Mouse (Mus musculus): ENCODE measurements at regions not wholly inside any gene's neighbourhood (a gene's known extent, or its start where the extent isn't known, plus 50 kb on each side); places are given as distances from the start of the nearest gene placed in this dataset.

GRCm38 (mm10) chr9:4234796-4235195 lies 74.5 kb downstream of the Aasdhppt start:
- TF ChIP-seq POLR2A (IDR thresholded peaks at IDR 0.05; ENCODE audit: insufficient read depth, low read length), result no peak
- TF ChIP-seq EP300 (IDR thresholded peaks at IDR 0.05; ENCODE audit: insufficient read depth, low read depth, low read length), result no peak
- no peak for TF ChIP-seq CTCF (IDR thresholded peaks at IDR 0.05; ENCODE audit: low read depth, low read length)

Data from ES-Bruce4 (cell line).